Mouse (Mus musculus) urinary bladder, postnatal 36 days (tissue): ENCODE measurements at regions not wholly inside any gene's neighbourhood (a gene's known extent, or its start where the extent isn't known, plus 50 kb on each side); places are given as distances from the start of the nearest gene placed in this dataset.

Source experiments
- DNase-seq, 2 experiments: peaks; one replicate each; pipeline ENCODE4 v3.0.0; 2022; ENCODE audit warnings: low spot score in 2 of 2, mixed read lengths in 1 of 2

- DNase-seq, result no peak
These were observed 240.3 kb upstream of the Lrig3 start for GRCm38 (mm10) chr10:125725681-125726139.

GRCm38 (mm10) chr10:125726546-125726945, 239.4 kb upstream of the Lrig3 start:
- no peak for DNase-seq

- DNase-seq, result no peak
These were observed 230.0 kb upstream of the Lrig3 start for GRCm38 (mm10) chr10:125735744-125736494.

GRCm38 (mm10) chr10:125743181-125743580, 222.8 kb upstream of the Lrig3 start:
- DNase-seq, result no peak

- no peak for DNase-seq
These were observed 216.9 kb upstream of the Lrig3 start for GRCm38 (mm10) chr10:125749031-125749585.

- DNase-seq, result no peak
These were observed 213.3 kb upstream of the Lrig3 start for GRCm38 (mm10) chr10:125752506-125753218.

- no peak for DNase-seq
These were observed 206.8 kb upstream of the Lrig3 start for GRCm38 (mm10) chr10:125759171-125759570.

GRCm38 (mm10) chr10:125762367-125763068, 203.4 kb upstream of the Lrig3 start:
- no peak for DNase-seq

- no peak for DNase-seq
These were observed 201.4 kb upstream of the Lrig3 start for GRCm38 (mm10) chr10:125764402-125765102.

GRCm38 (mm10) chr10:125765103-125765820, 200.7 kb upstream of the Lrig3 start:
- no peak for DNase-seq

GRCm38 (mm10) chr10:125768281-125768680, 197.7 kb upstream of the Lrig3 start:
- no peak for DNase-seq

- no peak for DNase-seq
These were observed 192.4 kb upstream of the Lrig3 start for GRCm38 (mm10) chr10:125773541-125773940.

- DNase-seq, result no peak
These were observed 183.5 kb upstream of the Lrig3 start for GRCm38 (mm10) chr10:125782486-125782885.

- no peak for DNase-seq
These were observed 181.1 kb upstream of the Lrig3 start for GRCm38 (mm10) chr10:125784896-125785295.

GRCm38 (mm10) chr10:125785448-125786196, 180.3 kb upstream of the Lrig3 start:
- DNase-seq, result no peak

GRCm38 (mm10) chr10:125786197-125786879, 179.6 kb upstream of the Lrig3 start:
- DNase-seq, result no peak

GRCm38 (mm10) chr10:125786880-125787337, 179.1 kb upstream of the Lrig3 start:
- no peak for DNase-seq

GRCm38 (mm10) chr10:125787441-125788060, 178.4 kb upstream of the Lrig3 start:
- DNase-seq, result no peak

- DNase-seq, result no peak
These were observed 177.7 kb upstream of the Lrig3 start for GRCm38 (mm10) chr10:125788262-125788661.
